Mouse (Mus musculus) neural tube, embryonic 14.5 days (tissue): Measurements from ENCODE around the gene Tnfaip8l1. TPM values are rescaled to one million over a fixed set of nuclear protein-coding genes. Genes with fewer than 3 reads are reported as not detected.

Experiments used
- ATAC-seq: fragments of 200-750 bp; cut with Nextera tagmentation; 2 replicates; pipeline ENCODE4 v1.8.0; 2017; ENCODE audit warnings: low read depth, mild to moderate bottlenecking, moderate TSS enrichment, moderate library complexity
- H3K27ac ChIP-seq: fragments of 300-500 bp; sonication (generic); 2 replicates; pipeline ENCODE4 v1.5.1; 2014; ENCODE audit warnings: low read depth, mild to moderate bottlenecking, control low read depth, low read length, moderate library complexity, mixed read lengths
- H3K27me3 ChIP-seq: fragments of 300-500 bp; sonication (generic); 2 replicates; pipeline ENCODE4 v1.6.1; 2014; ENCODE audit warnings: low read length; ENCODE audit not compliant: control insufficient read depth, insufficient read depth
- H3K36me3 ChIP-seq: fragments of 300-500 bp; sonication (generic); 2 replicates; pipeline ENCODE4 v1.6.1; 2014; ENCODE audit warnings: low read length, mixed read lengths; ENCODE audit not compliant: control insufficient read depth, insufficient read depth
- H3K4me1 ChIP-seq: fragments of 300-500 bp; sonication (generic); 2 replicates; pipeline ENCODE4 v1.6.1; 2014; ENCODE audit warnings: low read length; ENCODE audit not compliant: control insufficient read depth, insufficient read depth
- H3K4me2 ChIP-seq: fragments of 300-500 bp; sonication (generic); 2 replicates; pipeline ENCODE4 v1.6.1; 2014; ENCODE audit warnings: mild to moderate bottlenecking, low read depth, low read length, control low read depth
- H3K4me3 ChIP-seq: fragments of 300-500 bp; sonication (generic); 2 replicates; pipeline ENCODE4 v1.5.1; 2014; ENCODE audit warnings: low read depth, low read length, control low read depth, mixed read lengths
- H3K9ac ChIP-seq: fragments of 300-500 bp; sonication (generic); replicated peaks from 2 replicates; pipeline ENCODE4 v1.6.1; 2014; ENCODE audit warnings: low read depth, mild to moderate bottlenecking, control low read depth, low read length, mixed read lengths
- H3K9me3 ChIP-seq: fragments of 300-500 bp; sonication (generic); 2 replicates; pipeline ENCODE4 v1.6.1; 2016; ENCODE audit warnings: low read length; ENCODE audit not compliant: control insufficient read depth
- WGBS: fragments of 180-500 bp; shearing (Covaris S2); extraction: QIAGEN DNeasy Blood & Tissue Kit; methylation state at CpG from one replicate; pipeline ENCODE4 v1.1.7; 2014; 5-methylcytosine and 5-hydroxymethylcytosine counted together
- polyA plus RNA-seq: library from polyadenylated mRNA; unstranded; fragments of >200 nt; fragmentation: Nextera tagmentation; extraction: Ambion mirVana; gene quantifications from 2 replicates; pipeline ENCODE4 v1.2.1, GENCODE M21; 2014

Gene Tnfaip8l1
- polyA plus RNA-seq, 1 experiment from 2014 or later = 9.2 TPM

DNA sequence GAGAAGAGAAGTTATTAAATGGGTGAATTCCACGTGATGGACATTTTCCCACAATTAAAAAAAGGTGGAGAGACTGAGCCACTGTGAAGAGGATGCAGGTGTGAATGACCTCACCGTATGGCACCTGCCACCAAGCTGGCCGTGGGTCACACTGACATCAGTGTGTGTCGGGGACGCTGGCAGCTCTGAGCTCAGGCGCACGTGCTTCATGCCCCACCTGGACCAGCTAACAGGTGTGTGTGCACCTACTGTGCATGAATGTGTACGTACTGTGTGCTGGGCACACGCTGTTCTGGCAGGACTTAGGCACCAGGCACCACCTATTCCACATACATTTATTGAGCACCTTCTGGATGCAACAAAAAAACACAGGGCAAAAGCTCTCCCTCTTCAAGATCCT is 17.7 kb upstream of the Tnfaip8l1 start:
- 76% methylated on average over 9 of the region's 9 CpGs for WGBS
- Histone ChIP-seq H3K27me3 (peaks cover 7% of the 10 kb centered on the region; the same call in 1 of the 2 replicates), H3K9ac (no peak overlapping the region), H3K4me3 (no peak overlapping the region), H3K27ac (no peak overlapping the region), H3K36me3 (no peaks in the 10 kb centered on the region), H3K4me1 (peaks cover 17% of the 10 kb centered on the region; the same call in 1 of the 2 replicates), H3K4me2 (no peak overlapping the region), H3K9me3 (no peaks in the 10 kb centered on the region)
- no peak for ATAC-seq

DNA sequence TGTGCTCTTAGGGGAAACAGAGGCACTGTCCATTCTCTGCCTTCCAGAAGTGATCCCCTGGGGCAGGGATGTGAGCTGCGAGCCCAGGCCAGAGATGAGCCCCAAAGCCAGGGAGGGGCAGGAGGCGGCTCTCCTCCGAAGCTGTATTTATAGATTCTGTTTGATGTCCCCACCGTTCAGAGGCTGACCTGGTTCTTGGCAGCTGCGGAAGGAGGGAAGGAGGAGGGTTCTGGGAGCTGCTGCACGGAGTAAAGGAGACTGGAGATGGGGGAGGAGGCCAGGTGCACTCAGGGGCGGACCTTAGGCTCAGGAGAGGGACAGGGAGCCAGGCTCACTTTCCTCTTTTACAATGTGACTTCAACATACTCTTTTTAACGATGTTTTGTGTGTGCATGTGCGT is 16.1 kb upstream of the Tnfaip8l1 start:
- H3K4me3 ChIP-seq = no peak overlapping the region
- no peaks in the 10 kb centered on the region for H3K9me3 ChIP-seq
- ATAC-seq = no peak
- peaks cover 17% of the 10 kb centered on the region; the same call in 1 of the 2 replicates for H3K4me1 ChIP-seq
- 19% methylated on average over 9 of the region's 9 CpGs for WGBS
- no peaks in the 10 kb centered on the region for H3K36me3 ChIP-seq
- H3K27me3 ChIP-seq = 0 out of 2 replicates have a peak, but pooled peaks cover 10% of the 10 kb centered on the region
- H3K9ac ChIP-seq = no peak overlapping the region
- H3K4me2 ChIP-seq = no peak overlapping the region
- H3K27ac ChIP-seq = no peak overlapping the region

GRCm38 (mm10) chr17:56147420-56147819 is 14.9 kb upstream of the Tnfaip8l1 start:
- Histone ChIP-seq H3K27ac (no peak overlapping the region), H3K4me1 (0 out of 2 replicates have a peak, but pooled peaks cover 7% of the 10 kb centered on the region), H3K27me3 (0 out of 2 replicates have a peak, but pooled peaks cover 10% of the 10 kb centered on the region), H3K9me3 (no peaks in the 10 kb centered on the region), H3K4me2 (no peak overlapping the region), H3K4me3 (no peak overlapping the region), H3K9ac (no peak overlapping the region), H3K36me3 (no peaks in the 10 kb centered on the region)
- 56% methylated on average over 12 of the region's 12 CpGs for WGBS
- no peak for ATAC-seq

GRCm38 (mm10) chr17:56148280-56148679 is 14.0 kb upstream of the Tnfaip8l1 start:
- Histone ChIP-seq H3K27ac (no peak overlapping the region), H3K4me2 (peak overlapping the region; percentile 76), H3K4me3 (peak overlapping the region; percentile 31; the same call in 1 of the 2 replicates), H3K9me3 (no peaks in the 10 kb centered on the region), H3K9ac (no peak overlapping the region), H3K27me3 (0 out of 2 replicates have a peak, but pooled peaks cover 10% of the 10 kb centered on the region), H3K36me3 (no peaks in the 10 kb centered on the region), H3K4me1 (0 out of 2 replicates have a peak, but pooled peaks cover 6% of the 10 kb centered on the region)
- WGBS = 20% methylated on average over 9 of the region's 9 CpGs
- ATAC-seq = no peak

DNA sequence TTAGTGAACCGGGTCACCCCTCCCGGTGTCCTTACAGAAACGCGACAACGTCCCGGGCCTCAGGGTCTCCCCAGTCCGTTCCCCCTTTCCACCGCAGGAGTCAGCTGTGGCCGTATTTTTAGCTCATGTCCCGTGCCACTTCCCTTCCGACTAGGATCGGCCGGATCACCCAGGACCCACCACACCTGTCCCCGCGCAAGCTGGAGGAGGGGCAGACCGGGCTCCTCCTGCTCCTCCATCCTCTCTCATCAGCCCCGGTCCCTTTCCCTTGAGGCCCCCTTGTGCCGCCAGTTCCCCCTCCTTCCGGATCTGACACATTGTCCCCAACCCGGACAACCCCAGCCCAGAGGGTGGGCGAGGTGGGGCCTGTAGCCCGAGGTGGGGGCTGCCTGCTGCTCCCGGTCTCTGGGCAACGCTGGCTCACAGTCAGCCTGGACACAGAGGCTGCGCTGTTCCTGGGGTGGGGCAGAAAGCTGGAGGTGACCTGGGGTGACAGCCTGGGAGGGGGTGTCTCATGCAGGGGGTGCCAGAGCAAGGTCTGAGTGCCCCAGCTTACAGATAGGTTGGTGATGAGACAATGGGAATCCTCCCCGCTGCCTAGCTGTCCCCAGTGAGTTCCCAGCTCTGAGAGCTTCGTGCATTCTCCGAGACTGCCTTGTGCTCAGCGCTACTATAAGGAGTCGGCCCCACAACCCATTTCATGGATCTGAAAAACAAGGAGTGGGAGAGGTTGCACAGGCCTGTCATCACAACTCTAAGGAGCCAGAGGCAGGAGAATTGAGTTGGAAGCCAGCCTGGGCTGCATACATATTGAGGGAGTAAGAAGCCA is 13.3 kb upstream of the Tnfaip8l1 start:
- ATAC-seq = peak; percentile 39
- WGBS = under 1% methylated on average over 29 of the region's 30 CpGs
- H3K36me3 ChIP-seq = no peaks in the 10 kb centered on the region
- 0 out of 2 replicates have a peak, but pooled peaks cover 10% of the 10 kb centered on the region for H3K27me3 ChIP-seq
- H3K4me3 ChIP-seq = peak overlapping the region; percentile 31
- H3K9ac ChIP-seq = peak overlapping the region; percentile 54
- peak overlapping the region; percentile 76 for H3K4me2 ChIP-seq
- H3K4me1 ChIP-seq = 0 out of 2 replicates have a peak, but pooled peaks cover 6% of the 10 kb centered on the region
- H3K9me3 ChIP-seq = no peaks in the 10 kb centered on the region
- H3K27ac ChIP-seq = no peak overlapping the region

- Histone ChIP-seq H3K9ac (no peak overlapping the region), H3K27me3 (peaks cover 10% of the 10 kb centered on the region; the same call in 1 of the 2 replicates), H3K4me1 (0 out of 2 replicates have a peak, but pooled peaks cover 6% of the 10 kb centered on the region), H3K9me3 (no peaks in the 10 kb centered on the region), H3K4me3 (no peak overlapping the region), H3K4me2 (no peak overlapping the region), H3K36me3 (no peaks in the 10 kb centered on the region), H3K27ac (no peak overlapping the region)
- ATAC-seq = no peak
- 37% methylated on average over 2 of the region's 2 CpGs for WGBS
Measured at GRCm38 (mm10) chr17:56149897-56150296, 12.4 kb upstream of the Tnfaip8l1 start.

DNA sequence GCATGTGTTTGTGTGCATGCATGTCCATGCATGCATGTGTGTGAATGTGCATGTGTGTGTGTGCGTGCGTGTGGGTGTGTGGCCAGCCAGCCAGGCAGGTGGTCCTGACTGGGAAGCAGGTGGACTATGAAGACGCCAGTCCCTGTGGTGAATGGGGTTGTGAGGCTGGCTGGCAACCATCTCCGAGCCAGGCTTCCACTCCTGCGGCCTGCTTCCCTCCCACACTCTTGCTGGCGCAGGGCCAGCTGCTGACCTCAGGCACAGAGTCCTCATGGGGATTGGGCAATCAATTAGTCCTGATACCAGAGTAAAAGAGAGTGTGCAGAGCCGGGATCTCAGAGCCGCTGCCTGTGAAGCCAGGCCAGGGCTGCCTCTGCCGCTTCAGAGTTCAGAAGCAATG is 8.6 kb upstream of the Tnfaip8l1 start:
- no peak overlapping the region for H3K9ac ChIP-seq

DNA sequence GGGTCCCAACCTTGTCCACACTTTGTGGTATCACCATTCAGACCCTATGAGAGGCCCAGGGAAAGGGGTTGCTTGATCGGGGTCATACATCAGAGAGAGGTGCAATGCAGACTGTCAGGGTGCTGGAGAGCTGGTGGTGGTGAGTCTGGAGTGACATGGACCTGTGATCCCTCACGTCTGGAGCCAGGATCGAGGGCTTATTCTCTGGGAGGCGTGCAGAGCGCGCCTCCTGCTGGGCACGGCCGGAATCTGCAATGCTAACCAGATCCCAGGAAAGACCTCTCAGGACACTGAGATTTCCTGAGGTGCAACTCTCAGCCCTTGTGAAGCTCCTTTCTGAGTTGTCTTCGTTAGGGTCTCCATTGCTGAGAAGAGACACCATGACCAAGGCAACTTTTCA is 2.5 kb upstream of the Tnfaip8l1 start:
- Histone ChIP-seq H3K27ac (no peak overlapping the region), H3K4me2 (no peak overlapping the region), H3K36me3 (no peaks in the 10 kb centered on the region), H3K4me1 (peaks cover 10% of the 10 kb centered on the region), H3K27me3 (peaks cover 3% of the 10 kb centered on the region; the same call in 1 of the 2 replicates), H3K9ac (no peak overlapping the region), H3K9me3 (no peaks in the 10 kb centered on the region), H3K4me3 (no peak overlapping the region)
- ATAC-seq = no peak
- 4% methylated on average over 9 of the region's 9 CpGs for WGBS

More for the DNA sequence above, 8.6 kb upstream of the Tnfaip8l1 start:
- ATAC-seq = peak; percentile 64; the same call in 1 of the 2 replicates
- Histone ChIP-seq H3K27ac (no peak overlapping the region; the same call in 1 of the 2 replicates), H3K9me3 (no peaks in the 10 kb centered on the region), H3K27me3 (peaks cover 12% of the 10 kb centered on the region; the same call in 1 of the 2 replicates), H3K4me3 (no peak overlapping the region), H3K4me1 (0 out of 2 replicates have a peak, but pooled peaks cover 6% of the 10 kb centered on the region), H3K36me3 (no peaks in the 10 kb centered on the region), H3K4me2 (no peak overlapping the region)
- 14% methylated on average over 9 of the region's 9 CpGs for WGBS

DNA sequence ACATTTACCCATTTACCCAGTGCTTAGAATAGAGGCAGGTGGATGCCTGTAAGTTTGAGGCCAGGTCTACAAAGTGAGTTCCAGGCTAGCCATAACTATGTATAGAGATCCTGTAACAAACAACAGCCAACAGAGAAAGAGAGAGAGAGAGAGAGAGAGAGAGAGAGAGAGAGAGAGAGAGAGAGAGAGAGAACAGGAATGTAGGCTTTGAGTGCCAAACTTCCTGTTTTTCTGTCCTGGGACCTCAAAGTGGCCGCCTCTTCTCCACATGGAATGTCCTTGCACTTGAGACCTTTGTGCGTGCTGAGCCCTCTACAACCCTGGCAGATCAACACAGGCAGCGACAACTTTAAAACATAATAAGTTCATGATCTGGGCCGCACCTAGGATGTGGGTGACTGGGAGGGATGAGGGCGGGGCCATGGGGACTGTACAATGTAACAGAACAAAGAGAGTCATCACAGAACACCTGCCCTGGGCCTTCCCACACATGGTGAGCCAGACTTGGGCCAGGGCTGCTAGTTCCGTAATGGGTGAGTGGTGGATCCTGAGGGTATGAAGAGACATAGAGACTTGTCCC is 1.3 kb downstream of the Tnfaip8l1 start:
- Histone ChIP-seq H3K9ac (no peak overlapping the region), H3K4me2 (no peak overlapping the region), H3K9me3 (no peaks in the 10 kb centered on the region), H3K27ac (no peak overlapping the region), H3K4me3 (no peak overlapping the region), H3K4me1 (peaks cover 10% of the 10 kb centered on the region), H3K27me3 (no peaks in the 10 kb centered on the region), H3K36me3 (no peaks in the 10 kb centered on the region)
- no peak for ATAC-seq
- WGBS = 83% methylated on average over 6 of the region's 6 CpGs
